Mouse (Mus musculus) kidney, embryonic 15.5 days (tissue): ENCODE data around the gene Tmem62. TPM values are rescaled to one million over a fixed set of nuclear protein-coding genes. Genes with fewer than 3 reads are reported as not detected.

Source experiments
- ATAC-seq: fragments of 200-750 bp; cut with Nextera tagmentation; replicated peaks from 2 replicates; pipeline ENCODE4 v1.8.0; 2017; ENCODE audit warnings: moderate TSS enrichment; ENCODE audit not compliant: low FRiP score
- H3K27ac ChIP-seq: fragments of 300-500 bp; sonication (generic); 2 replicates; pipeline ENCODE4 v1.5.1; 2015; ENCODE audit warnings: mild to moderate bottlenecking, inconsistent platforms
- H3K27me3 ChIP-seq: fragments of 300-500 bp; sonication (generic); 2 replicates; pipeline ENCODE4 v1.6.1; 2015; ENCODE audit warnings: inconsistent platforms
- H3K36me3 ChIP-seq: fragments of 300-500 bp; sonication (generic); 2 replicates; pipeline ENCODE4 v1.6.1; 2015; ENCODE audit warnings: inconsistent platforms
- H3K4me1 ChIP-seq: fragments of 300-500 bp; sonication (generic); 2 replicates; pipeline ENCODE4 v1.6.1; 2015; ENCODE audit warnings: inconsistent platforms
- H3K4me2 ChIP-seq: fragments of 300-500 bp; sonication (generic); 2 replicates; pipeline ENCODE4 v1.6.1; 2015; ENCODE audit warnings: moderate library complexity, mild to moderate bottlenecking, inconsistent platforms
- H3K4me3 ChIP-seq: fragments of 300-500 bp; sonication (generic); replicated peaks from 2 replicates; pipeline ENCODE4 v1.5.1; 2015; ENCODE audit warnings: mild to moderate bottlenecking, inconsistent platforms
- H3K9ac ChIP-seq: fragments of 300-500 bp; sonication (generic); 2 replicates; pipeline ENCODE4 v1.6.1; 2015; ENCODE audit warnings: mild to moderate bottlenecking, inconsistent platforms
- H3K9me3 ChIP-seq: fragments of 300-500 bp; sonication (generic); replicated peaks from 2 replicates; pipeline ENCODE4 v1.6.1; 2016; ENCODE audit warnings: inconsistent platforms
- WGBS: fragments of 180-500 bp; shearing (Covaris S2); methylation state at CpG from one replicate; pipeline ENCODE4 v1.1.7; 2015; ENCODE audit warnings: mixed read lengths; 5-methylcytosine and 5-hydroxymethylcytosine counted together
- polyA plus RNA-seq: library from polyadenylated mRNA; unstranded; fragments of >200 nt; fragmentation: Nextera tagmentation; extraction: Ambion mirVana; gene quantifications from 2 replicates; pipeline ENCODE4 v1.2.1, GENCODE M21; 2015

Gene Tmem62
- 4.8 and 5.7 TPM in 2 replicates for polyA plus RNA-seq

DNA sequence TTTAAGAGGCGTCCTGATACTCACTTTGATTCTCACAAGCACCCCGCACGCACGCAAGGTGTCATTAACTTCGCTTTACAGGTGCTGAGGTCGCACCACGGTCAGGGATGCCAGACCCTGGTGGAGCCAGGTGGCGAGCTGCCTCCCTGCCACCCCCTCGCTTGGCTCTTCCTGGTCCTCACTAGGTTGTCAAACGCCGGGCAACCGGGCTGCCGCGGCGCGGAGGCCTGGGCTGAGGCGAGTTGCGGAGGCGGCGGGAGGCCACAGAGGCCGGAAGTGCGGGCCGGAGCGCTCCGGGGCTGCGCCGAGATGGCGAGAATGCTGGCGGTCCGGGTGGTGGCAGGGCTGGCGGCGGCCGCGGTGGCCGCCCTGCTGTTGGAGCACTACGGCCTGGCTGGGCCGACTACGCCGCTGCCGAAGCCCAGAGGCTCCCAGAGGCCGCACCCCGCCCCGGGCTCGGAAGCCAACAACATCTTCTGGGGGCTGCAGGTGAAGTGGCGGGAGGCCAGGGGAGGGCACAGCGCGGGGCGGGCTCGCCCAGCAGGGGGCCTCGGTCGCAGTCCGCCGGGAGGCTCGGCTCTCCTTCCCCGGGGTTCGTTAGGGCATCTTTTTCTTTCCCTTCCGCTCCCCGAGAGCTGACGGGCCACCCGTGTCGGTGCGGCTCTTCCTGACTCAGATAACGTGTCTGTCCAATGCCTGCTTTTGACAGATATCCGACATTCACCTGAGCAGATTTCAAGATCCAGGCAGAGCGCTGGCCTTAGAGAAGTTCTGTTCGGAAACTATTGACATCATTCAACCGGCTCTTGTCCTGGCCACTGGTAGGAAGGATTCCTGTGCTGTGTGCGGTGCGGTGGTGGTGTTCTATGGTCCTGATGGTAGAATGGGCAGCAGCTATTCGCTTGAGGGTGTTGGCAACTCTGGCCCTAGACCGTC, at the start of gene Tmem62:
Tmem62 (plus strand) TSS at position 28 of the 936 bp plus-strand sequence.
- H3K36me3 ChIP-seq = no peaks in the 10 kb centered on the region
- H3K27ac ChIP-seq = peak within 1 kb of the TSS; percentile 64
- H3K27me3 ChIP-seq = no peaks in the 10 kb centered on the region
- H3K4me3 ChIP-seq = peak within 1 kb of the TSS; percentile 70
- 2% methylated on average over 56 of the region's 71 CpGs for WGBS
- ATAC-seq = peak; percentile 86
- H3K4me2 ChIP-seq = peak within 1 kb of the TSS; percentile 81
- H3K9me3 ChIP-seq = no peaks in the 10 kb centered on the region
- H3K4me1 ChIP-seq = peaks cover 8% of the 10 kb centered on the region; the same call in 1 of the 2 replicates
- peak within 1 kb of the TSS; percentile 61 for H3K9ac ChIP-seq

DNA sequence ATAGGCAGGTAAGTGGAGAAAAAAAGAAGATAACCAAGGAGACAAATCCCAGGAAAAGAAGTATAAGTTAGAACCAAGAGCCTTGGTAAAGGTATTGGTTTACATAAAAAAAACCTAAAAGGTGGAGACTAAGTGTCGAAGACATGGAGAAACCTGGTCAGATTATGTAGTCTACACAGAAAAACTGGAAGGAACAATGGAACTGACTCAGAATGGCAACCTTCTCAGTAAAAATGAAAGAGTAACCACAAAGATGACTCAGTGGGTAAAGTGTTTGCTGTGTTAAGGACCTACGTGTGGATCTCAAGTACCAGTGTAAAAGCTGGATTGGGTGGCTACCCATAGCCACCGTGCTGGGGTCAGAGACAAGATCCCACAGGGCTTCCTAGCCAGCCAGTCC, 43.8 kb upstream of the Tmem62 start:
- H3K27me3 ChIP-seq = no peaks in the 10 kb centered on the region
- no peaks in the 10 kb centered on the region for H3K9me3 ChIP-seq
- ATAC-seq = no peak
- H3K4me3 ChIP-seq = no peak overlapping the region
- 91% methylated on average over 3 of the region's 3 CpGs for WGBS
- H3K4me1 ChIP-seq = no peaks in the 10 kb centered on the region
- no peak overlapping the region for H3K4me2 ChIP-seq
- peaks cover 73% of the 10 kb centered on the region for H3K36me3 ChIP-seq
- H3K9ac ChIP-seq = no peak overlapping the region
- H3K27ac ChIP-seq = no peak overlapping the region

DNA sequence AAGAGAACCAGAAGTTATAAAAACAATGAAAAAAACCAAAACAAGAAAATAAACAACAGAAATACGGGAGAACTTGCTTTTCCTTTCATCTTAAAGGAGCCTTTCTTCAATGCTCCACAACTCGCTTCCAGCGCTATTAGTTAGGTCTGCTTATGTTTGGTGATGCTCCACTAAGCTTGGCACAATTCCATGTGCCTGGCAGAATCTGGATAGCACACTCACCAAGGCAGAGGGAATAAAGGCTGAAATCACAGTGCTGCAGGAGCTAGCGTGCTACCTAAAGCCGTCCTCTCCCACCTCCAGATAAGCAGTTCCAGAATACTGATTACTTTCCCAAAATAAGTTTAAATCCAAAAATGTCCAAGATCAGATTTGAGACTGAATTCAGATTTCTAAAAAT, 25.6 kb upstream of the Tmem62 start:
- ATAC-seq = no peak
- no peaks in the 10 kb centered on the region for H3K4me1 ChIP-seq
- no peaks in the 10 kb centered on the region for H3K9me3 ChIP-seq
- H3K27ac ChIP-seq = no peak overlapping the region
- WGBS = 82% methylated on average over 5 of the region's 5 CpGs
- H3K9ac ChIP-seq = no peak overlapping the region
- peaks cover 71% of the 10 kb centered on the region for H3K36me3 ChIP-seq
- no peak overlapping the region for H3K4me2 ChIP-seq
- no peak overlapping the region for H3K4me3 ChIP-seq
- H3K27me3 ChIP-seq = no peaks in the 10 kb centered on the region

DNA sequence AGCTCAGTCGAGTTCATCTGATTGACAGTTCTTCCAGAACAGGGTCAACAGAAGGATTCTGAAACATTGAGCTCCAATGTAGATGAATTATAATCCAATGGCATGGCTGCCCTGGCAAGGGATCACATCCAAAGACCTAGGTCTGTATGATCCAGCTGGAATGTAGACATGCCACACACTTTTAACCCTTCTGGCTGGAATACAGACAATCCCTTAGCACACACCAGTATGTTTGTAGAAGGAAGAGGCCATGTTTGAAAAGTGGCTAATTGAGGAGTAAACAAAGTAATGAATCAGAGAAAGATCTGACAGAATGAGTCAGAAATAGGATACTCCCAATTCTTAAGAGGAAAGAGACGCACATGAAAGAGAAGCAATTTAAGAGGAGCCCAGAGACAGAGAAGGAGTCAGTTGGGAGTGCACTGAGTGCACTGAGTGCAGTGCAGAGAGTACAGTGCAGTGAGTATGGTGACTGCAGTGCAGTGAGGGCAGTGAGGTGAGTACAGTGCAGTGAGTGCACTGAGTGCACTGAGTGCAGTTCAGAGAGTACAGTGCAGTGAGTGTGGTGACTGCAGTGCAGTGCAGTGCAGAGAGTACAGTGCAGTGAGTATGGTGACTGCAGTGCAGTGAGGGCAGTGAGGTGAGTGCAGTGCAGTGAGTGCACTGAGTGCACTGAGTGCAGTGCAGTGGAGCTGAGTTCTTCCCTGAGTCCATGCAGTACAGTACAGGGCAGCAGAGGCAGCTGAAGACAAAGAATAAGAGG, 24.5 kb upstream of the Tmem62 start:
- peaks cover 59% of the 10 kb centered on the region for H3K36me3 ChIP-seq
- 0 out of 2 replicates have a peak, but pooled peaks have one; percentile 43 for ATAC-seq

DNA sequence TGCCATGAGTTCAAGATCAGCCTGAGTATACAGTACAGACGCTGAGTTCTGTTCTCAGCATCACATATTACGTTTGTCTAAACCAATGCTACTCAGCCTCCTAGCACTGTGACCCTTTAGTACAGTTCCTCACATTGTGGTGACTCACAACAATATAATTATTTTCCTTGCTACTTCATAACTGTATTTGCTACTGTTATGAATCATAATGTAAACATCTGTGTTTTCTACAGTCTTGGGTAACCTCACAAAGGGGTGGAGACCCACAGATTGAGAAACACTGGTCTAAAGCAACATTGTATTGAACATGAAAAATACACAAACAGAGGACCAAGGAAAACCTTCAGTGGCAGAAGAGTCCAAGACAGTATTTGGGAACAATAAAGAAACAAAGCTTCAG, 17.5 kb upstream of the Tmem62 start:
- no peak overlapping the region for H3K9ac ChIP-seq
- peaks cover 39% of the 10 kb centered on the region for H3K36me3 ChIP-seq
- no peak for ATAC-seq
- no peaks in the 10 kb centered on the region for H3K9me3 ChIP-seq
- no peak overlapping the region for H3K4me3 ChIP-seq
- no peak overlapping the region for H3K27ac ChIP-seq
- H3K27me3 ChIP-seq = no peaks in the 10 kb centered on the region
- WGBS = 94% methylated on average over 2 of the region's 2 CpGs
- H3K4me2 ChIP-seq = no peak overlapping the region
- H3K4me1 ChIP-seq = no peaks in the 10 kb centered on the region

More for the DNA sequence above, 24.5 kb upstream of the Tmem62 start:
- no peak overlapping the region for H3K4me2 ChIP-seq
- no peaks in the 10 kb centered on the region for H3K4me1 ChIP-seq
- H3K4me3 ChIP-seq = no peak overlapping the region
- H3K27me3 ChIP-seq = no peaks in the 10 kb centered on the region
- no peak overlapping the region for H3K27ac ChIP-seq
- H3K9ac ChIP-seq = no peak overlapping the region
- 38% methylated on average over 2 of the region's 2 CpGs for WGBS
- H3K9me3 ChIP-seq = no peaks in the 10 kb centered on the region

DNA sequence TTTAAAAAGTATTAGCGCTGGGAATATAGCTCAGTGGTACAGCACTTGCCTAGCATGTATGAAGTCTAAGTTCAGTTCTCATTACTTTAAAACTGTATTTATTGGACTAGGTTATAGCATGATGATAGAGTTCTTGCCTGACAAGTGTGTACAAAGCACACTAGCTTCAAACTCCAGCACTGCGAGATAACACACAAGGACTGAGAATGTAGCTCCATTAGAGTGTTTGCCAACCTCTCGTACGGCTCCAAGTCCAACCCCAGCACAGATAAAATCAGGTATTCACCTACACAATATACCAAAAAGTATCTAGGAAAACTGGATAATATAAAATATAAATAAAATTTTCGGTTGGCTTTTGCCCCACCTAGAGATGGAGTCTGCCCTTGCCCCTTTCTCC, 17.0 kb upstream of the Tmem62 start:
- H3K9me3 ChIP-seq = no peaks in the 10 kb centered on the region
- H3K4me1 ChIP-seq = no peaks in the 10 kb centered on the region
- H3K4me2 ChIP-seq = no peak overlapping the region
- H3K27me3 ChIP-seq = no peaks in the 10 kb centered on the region
- no peak for ATAC-seq
- H3K27ac ChIP-seq = no peak overlapping the region
- no peak overlapping the region for H3K4me3 ChIP-seq
- WGBS = 91% methylated on average over 5 of the region's 5 CpGs
- peaks cover 34% of the 10 kb centered on the region for H3K36me3 ChIP-seq
- no peak overlapping the region for H3K9ac ChIP-seq

DNA sequence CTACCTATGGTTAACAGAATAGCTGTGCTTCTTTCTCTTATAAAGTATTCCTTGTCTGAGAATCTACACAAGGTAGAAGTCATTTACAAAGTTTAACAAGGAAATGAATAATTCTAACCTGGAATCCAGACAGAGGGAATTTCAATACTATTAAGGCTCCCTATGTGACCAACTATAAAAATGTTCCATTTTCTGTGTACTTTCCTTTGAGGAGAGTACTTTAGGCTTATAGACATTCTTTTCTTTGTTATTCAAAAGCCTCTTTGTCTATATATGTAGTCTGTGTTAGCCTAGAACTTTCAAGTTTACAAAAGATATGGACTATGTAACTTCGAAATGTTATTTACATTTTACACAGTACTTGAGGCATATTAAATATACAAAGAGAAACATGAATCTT, 16.6 kb upstream of the Tmem62 start:
- 95% methylated on average over 1 of the region's 1 CpGs for WGBS
- no peak for ATAC-seq

DNA sequence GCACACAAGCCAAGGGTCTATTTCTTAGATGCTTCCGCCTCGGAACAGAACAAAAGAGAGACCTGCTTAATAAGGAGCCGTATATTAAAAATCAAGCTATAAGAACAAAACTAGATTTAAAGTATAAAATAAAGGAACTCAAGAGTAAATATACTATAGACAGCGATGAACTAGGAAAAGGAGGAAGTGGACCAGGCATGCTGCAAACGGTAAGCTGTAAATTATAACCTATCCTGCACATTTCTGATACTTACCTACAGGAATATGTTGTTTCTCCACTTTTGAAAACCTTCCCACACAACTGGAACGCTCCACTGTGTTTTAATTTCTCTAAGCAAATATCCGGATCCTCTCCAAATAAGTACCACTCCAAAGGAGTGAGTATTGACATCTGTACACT, 13.7 kb upstream of the Tmem62 start:
- WGBS = 90% methylated on average over 7 of the region's 7 CpGs

More for the DNA sequence above, 16.6 kb upstream of the Tmem62 start:
- Histone ChIP-seq H3K27me3 (no peaks in the 10 kb centered on the region), H3K4me2 (no peak overlapping the region), H3K9ac (no peak overlapping the region), H3K4me1 (no peaks in the 10 kb centered on the region), H3K4me3 (no peak overlapping the region), H3K36me3 (peaks cover 30% of the 10 kb centered on the region), H3K27ac (no peak overlapping the region), H3K9me3 (no peaks in the 10 kb centered on the region)

DNA sequence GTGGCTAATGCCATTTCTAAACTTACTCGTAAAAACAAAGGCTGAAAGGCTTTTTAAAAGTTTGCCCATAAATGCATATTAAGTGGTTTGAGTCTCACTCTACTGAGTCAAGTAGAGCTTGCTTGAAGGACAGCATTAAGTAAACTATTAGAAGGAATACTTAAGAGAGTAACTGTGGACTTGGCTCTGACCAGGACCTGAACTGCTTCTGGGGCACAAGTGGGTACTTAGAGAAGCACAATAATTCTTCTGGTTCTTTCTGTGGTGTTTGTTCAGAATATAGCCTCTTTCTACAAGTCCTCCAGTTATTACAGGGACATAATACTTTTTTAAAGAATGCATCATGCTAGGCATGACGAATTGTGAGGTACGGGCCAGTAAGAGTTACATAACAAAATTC, 11.3 kb upstream of the Tmem62 start:
- no peak overlapping the region for H3K4me3 ChIP-seq
- H3K4me1 ChIP-seq = peaks cover 15% of the 10 kb centered on the region
- no peak for ATAC-seq
- 90% methylated on average over 3 of the region's 3 CpGs for WGBS
- no peaks in the 10 kb centered on the region for H3K9me3 ChIP-seq
- no peaks in the 10 kb centered on the region for H3K27me3 ChIP-seq
- peaks cover 12% of the 10 kb centered on the region for H3K36me3 ChIP-seq
- no peak overlapping the region for H3K27ac ChIP-seq
- no peak overlapping the region for H3K9ac ChIP-seq
- H3K4me2 ChIP-seq = no peak overlapping the region

More for the DNA sequence above, 13.7 kb upstream of the Tmem62 start:
- no peak overlapping the region for H3K4me2 ChIP-seq
- no peak overlapping the region for H3K27ac ChIP-seq
- no peak overlapping the region for H3K9ac ChIP-seq
- H3K4me3 ChIP-seq = no peak overlapping the region
- H3K9me3 ChIP-seq = no peaks in the 10 kb centered on the region
- 0 out of 2 replicates have a peak, but pooled peaks cover under 1% of the 10 kb centered on the region for H3K4me1 ChIP-seq
- ATAC-seq = no peak
- H3K27me3 ChIP-seq = no peaks in the 10 kb centered on the region
- H3K36me3 ChIP-seq = peaks cover 30% of the 10 kb centered on the region

DNA sequence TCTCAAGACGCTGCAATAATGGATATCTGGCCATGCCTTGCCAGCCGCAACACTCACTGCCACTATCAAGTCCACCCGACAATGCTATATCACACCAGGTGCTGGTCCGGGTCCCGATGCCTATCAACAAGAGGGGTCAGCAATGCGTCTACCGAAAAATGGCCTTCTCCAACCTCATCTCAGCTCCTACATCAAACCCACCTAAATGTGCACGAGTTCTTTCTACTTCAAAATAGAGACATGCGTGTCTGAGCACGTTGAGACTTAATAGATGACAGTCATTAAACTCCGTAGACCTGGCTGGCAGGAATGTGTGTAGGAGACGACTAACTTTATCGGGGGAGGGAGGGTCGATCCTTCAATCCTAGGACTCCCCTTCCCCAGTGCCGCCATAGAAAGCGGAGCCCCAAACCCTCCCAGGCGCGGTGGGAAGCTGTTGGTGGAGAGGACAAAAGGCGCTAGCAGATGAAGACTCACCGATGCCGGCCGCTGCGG, 6.7 kb upstream of the Tmem62 start:
- Histone ChIP-seq H3K4me1 (peaks cover 19% of the 10 kb centered on the region), H3K36me3 (0 out of 2 replicates have a peak, but pooled peaks cover 4% of the 10 kb centered on the region), H3K27me3 (no peaks in the 10 kb centered on the region), H3K9ac (peak overlapping the region; percentile 68), H3K4me2 (peak overlapping the region; percentile 66), H3K27ac (peak overlapping the region; percentile 81), H3K9me3 (no peaks in the 10 kb centered on the region), H3K4me3 (peak overlapping the region; percentile 66)
- ATAC-seq = peak; percentile 65
- 2% methylated on average over 23 of the region's 23 CpGs for WGBS

DNA sequence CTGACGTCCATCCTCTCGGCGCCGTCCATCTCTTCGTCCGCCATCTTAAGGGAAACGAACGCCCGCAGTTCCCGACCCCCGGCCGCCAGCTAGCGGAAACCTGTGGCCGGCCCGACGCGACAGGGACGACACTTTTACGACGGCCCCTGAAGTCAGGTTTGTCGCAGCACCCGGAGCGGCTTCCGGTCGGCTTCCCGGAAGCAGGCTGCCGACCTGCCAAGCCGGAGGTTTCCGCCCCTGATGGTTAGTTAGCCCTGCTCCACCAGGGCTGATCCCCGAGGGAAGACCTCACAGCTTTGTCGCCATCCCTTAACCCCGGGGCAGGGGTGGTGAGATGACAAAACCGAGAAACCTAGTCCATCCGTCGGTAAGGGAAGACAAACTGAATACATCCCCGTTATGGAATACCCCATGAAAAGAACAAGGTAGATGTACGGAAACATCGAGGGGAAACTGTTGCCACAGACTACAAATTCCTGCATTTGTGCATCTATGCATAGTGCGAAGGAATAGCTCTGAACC, 6.2 kb upstream of the Tmem62 start, which contains the start of gene Ubr1:
Ubr1 (minus strand) TSS at position 157 of the 522 bp plus-strand sequence.
- H3K9me3 ChIP-seq = no peaks in the 10 kb centered on the region
- H3K27ac ChIP-seq = peak within 1 kb of the TSS; percentile 81
- 0 out of 2 replicates have a peak, but pooled peaks cover 4% of the 10 kb centered on the region for H3K36me3 ChIP-seq
- H3K4me3 ChIP-seq = peak within 1 kb of the TSS; percentile 66
- peaks cover 19% of the 10 kb centered on the region for H3K4me1 ChIP-seq
- 1% methylated on average over 39 of the region's 39 CpGs for WGBS
- no peaks in the 10 kb centered on the region for H3K27me3 ChIP-seq
- ATAC-seq = peak; percentile 84
- peak within 1 kb of the TSS; percentile 68 for H3K9ac ChIP-seq
- peak within 1 kb of the TSS; percentile 66 for H3K4me2 ChIP-seq
